Mouse (Mus musculus) cerebellum, adult 2 months (tissue): ENCODE measurements around the gene Cep170.

Experiments
- CTCF ChIP-seq: fragments of 200-500 bp; IDR thresholded peaks from 2 replicates; pipeline ENCODE4 v1.5.1; 2011; ENCODE audit warnings: low read depth, mild to moderate bottlenecking, control low read depth, low read length, moderate library complexity, borderline replicate concordance; ENCODE audit not compliant: insufficient read depth
- POLR2A ChIP-seq: fragments of 200-500 bp; IDR thresholded peaks from 2 replicates; pipeline ENCODE4 v1.6.1; 2011; ENCODE audit warnings: low read length, control low read depth, borderline replicate concordance; ENCODE audit not compliant: insufficient read depth

DNA sequence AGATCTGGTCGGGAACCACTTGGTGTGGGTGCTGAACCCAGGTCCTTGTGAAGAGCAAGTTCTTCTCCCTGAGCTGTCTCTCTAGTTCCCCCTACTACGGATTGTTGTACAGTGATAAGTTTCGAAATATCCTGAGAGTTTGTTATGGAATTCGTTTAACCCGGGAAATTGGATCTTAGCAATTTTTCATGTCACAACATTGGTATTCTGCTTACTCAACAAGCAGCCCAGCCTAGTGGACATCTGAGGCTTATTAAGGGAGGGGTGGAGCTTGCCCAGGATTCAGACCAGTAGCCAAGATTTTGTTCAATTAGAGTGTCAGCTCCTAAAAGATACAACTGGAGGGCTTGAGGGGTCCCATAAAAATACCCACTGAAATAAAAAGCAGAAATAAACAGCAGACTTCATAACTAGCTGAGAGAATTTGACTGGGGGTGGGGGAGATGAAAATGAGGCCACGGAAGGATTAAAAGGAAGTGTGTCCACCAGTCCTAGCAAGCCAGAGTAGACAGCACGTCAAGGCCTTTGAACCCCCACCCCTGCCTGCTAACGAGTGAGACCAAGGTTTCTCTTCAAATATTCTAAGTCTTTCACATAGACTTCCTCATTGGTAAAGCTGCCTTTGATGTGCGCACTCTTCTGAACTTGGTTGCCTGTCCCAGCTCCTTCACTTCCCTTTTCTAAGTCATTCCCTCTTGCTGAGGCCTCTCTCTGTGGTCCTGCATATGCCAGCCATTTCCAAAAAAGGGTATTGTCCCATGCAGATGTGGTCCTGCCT, 39.1 kb upstream of the Cep170 start:
- TF ChIP-seq POLR2A = no peak
- no peak for TF ChIP-seq CTCF
